Mouse (Mus musculus): ENCODE data around the gene Tcp1. TPM values are rescaled to one million over a fixed set of nuclear protein-coding genes. Genes with fewer than 3 reads are reported as not detected.

The Tcp1 gene
- 5.1 and 21.8 TPM in 2 replicates for polyA plus RNA-seq (2012; ENCODE audit: low replicate concordance)

DNA sequence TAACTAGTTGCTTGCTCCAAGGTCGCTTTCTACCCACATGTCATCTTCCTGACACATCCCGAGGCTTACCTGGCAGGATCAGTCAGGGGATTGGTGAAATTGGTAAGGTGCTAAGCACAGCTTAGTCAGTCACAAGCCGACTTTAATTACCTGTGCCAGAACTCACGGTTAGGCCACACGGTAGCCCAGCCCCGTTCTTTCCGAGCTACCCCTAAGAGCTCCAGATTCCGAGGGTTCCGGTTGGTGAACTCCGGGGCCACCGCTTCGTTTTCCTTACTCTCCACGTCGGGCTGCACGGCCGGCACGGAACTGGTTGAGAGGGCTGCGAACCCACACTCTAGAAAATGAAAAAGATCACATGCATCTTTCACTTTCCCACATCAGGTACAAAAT, at the start of gene Tcp1:
Gene Tcp1 (plus strand): TSS at position 214 of the 393 bp plus-strand sequence.

DNA sequence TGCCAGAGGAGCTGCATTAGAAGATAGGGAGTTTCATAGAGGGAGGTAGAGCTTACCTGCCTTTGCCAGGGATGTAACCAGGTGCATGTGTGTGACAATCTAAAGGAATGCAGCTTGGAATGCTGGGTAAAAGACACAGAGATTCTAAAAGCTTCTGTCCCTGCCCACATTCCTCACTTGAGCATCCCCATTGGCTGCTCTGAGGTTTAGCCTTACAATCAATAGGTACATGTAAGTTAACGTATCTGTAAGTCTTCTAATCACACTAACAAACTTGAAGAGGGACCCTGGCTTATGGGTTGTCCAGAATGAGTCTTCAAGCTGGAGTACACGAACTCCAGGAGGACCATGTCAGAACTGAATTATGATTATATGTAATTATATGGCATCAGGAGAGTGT, 47.5 kb upstream of the Tcp1 start, which contains the start of gene Mas1:
Gene Mas1 (minus strand): TSS at position 101 of the 400 bp plus-strand sequence.

DNA sequence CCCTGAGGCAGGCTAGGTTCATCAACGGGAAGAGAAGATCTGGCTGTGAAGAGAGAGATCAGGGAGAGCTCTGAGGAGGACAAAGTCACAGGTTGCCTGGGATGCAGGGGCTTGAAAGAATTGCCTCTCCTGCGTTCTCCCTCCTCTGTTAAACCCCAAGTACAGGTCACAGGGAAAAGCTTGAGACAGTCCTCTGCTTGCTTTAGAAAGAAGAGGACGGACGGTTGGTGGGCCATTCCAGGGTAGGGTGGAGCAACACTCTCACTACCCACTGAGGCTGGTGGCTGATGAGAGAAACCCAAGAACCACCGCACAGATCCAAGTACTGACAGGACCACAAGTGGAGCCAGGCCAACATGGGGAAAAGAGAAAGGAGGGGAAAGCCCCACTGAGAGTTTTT, 39.8 kb upstream of the Tcp1 start, which contains the start of gene Mrgprh:
Gene Mrgprh (plus strand): TSS at position 301 of the 400 bp plus-strand sequence.

DNA sequence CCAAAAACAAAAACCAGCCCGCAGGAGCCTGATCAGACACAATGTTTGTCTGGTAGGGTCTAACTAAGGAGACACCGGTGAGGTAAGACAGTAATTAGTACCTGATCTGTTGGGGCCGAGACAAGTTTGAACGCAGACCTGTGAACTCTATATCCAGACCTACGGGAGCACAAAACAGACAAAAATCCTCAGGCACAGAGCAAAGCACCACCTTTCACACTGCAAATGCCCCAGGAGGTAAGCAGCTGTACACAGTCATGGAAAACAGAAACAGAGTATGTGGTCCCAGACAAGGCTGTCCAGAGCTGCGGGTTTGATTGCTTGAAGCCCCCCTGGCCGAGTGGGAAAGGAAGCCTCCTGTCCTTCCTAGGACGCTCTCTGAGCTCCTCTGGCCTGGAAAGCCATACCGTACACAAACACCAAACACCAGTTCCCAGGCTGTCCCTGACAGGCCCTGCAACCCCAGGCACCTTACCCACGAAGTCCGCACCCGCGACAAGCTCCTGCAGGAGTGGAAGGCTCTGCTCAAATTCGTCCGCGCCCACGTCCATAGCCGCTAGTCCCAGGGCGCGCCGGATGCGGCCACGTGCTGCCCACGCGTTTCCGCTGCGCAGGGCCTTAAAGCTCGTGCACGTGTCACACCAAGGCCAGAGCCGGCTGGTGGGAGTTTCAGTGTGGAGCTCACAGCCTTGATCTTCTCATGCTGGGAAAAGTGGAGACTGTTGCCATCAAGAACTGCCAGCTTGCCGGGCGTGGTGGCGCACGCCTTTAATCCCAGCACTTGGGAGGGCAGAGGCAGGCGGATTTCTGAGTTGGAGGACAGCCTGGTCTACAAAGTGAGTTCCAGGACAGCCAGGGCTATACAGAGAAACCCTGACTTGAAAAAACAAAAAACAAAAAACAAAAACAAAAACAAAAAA, 5.9 kb upstream of the Tcp1 start, which contains the start of gene Pnldc1:
Gene Pnldc1 (minus strand): TSS at position 870 of the 920 bp plus-strand sequence.

DNA sequence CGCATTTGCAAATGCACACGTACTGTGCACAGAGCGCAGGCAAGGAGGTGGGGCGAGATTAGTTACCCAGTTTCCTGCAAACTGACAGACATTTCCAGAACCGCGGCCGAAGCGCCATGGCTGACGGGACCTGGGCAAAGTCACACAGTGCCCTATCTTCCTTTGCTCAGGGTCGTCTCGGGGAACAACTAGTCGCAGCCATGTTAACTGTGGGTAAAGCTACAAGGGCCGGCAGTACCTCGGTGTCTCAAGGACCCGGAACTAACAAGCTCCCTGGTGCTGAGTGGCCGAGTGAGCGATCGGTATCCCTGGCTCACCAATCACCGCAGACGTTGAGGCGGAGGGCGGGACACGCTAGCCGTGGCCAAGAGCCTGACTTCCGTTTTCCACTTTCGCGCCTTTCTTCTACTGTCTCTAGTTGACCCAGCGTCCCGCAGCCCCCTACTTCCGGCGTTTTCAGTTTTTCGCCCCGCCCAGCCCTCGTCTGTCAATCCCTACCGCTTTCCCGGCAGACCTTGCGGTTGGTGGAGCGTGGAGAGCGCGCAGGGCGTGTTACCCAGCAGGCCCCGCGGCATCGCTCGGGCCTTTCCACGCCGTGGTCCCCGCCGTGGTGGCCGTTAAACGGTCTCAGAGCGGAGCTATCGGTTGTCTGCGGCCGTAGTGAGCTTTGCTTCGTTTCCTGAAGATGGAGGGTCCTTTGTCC, 531 bp downstream of the Tcp1 start, which contains the start of gene Mrpl18:
Gene Mrpl18 (minus strand): TSS at position 465 of the 703 bp plus-strand sequence.

DNA sequence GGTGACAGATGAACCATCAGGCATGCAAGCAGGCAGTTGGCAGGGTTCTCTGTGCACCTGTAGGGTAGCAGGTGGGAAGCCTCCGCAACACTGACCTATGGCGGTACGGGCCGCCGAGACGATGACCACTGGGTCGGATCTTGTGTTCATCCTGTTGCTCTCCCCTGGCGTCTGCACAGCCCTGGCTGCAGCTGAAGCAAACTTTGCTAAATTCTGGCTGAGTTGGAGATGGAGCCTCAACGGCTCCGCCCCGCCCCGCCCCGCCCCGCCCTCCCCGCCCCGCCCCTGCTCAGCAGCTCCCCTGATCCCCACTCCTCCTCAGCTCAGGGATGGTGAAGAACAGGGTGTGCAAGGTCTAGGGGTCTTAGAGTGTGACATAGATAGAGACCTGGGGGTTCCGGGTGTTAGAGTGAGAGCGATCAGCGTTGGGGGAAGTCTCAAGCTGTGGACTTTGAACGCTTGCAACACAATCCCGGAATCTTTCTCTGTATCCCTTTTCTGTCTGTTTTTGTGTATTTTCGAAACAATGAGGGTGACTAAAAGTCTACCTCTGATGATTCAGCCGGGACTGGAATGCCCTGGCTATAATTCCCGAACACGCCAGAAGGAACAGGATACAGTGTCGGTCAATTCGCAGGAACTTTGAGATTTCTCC, 24.8 kb downstream of the Tcp1 start, which contains the start of gene Acat3:
Gene Acat3 (minus strand): TSS at position 450 of the 655 bp plus-strand sequence.

DNA sequence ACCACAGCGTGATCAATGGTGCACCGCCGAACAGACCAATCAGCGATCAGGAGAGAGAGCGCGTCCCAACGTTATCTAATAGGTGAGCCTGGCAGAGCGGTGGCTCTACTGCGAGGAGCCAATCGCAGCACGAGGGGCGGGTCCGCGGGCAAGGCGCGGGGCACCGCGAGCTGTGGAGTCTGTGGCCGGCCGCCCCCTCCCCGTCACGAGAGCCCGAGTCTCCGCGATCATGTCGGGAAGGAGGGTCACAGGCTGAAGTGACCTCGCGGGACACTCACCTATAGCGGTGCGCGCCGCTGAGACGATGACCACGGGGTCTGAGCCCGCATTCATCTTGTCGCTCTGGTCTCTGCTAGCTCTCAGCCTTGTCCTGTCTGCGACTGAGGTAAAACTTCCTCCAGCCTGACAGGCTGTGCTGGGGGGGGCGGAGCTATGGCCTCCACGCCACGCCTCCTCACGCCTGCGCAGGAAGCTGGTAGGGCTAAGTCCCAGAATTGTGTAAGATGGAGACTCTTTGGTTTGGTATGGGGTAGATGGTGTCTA, 44.9 kb downstream of the Tcp1 start, which contains the start of gene Acat2:
Gene Acat2 (minus strand): TSS at position 417 of the 543 bp plus-strand sequence.

Other genes with a start within 250 kb of the Tcp1 start
- gene Slc22a1, start 239.9 kb upstream of the Tcp1 start, polyA plus RNA-seq (2012; ENCODE audit: low replicate concordance): not detected in 2 replicates
- gene Igf2r, start 146.0 kb upstream of the Tcp1 start, polyA plus RNA-seq (2012; ENCODE audit: low replicate concordance): 3.9 and 5.3 TPM in 2 replicates
- not detected in 2 replicates for gene Mas1, start 47.6 kb upstream of the Tcp1 start, polyA plus RNA-seq (2012; ENCODE audit: low replicate concordance)
- gene Mrgprh, start 39.7 kb upstream of the Tcp1 start, polyA plus RNA-seq (2012; ENCODE audit: low replicate concordance): not detected in 2 replicates
- gene Pnldc1, start 5.5 kb upstream of the Tcp1 start, polyA plus RNA-seq (2012; ENCODE audit: low replicate concordance): 0.10 and 0.66 TPM in 2 replicates
- gene Mrpl18, start 644 bp downstream of the Tcp1 start, polyA plus RNA-seq (2012; ENCODE audit: low replicate concordance): 5.3 and 39.4 TPM in 2 replicates
- not detected in 2 replicates for gene Acat3, start 24.9 kb downstream of the Tcp1 start, polyA plus RNA-seq (2012; ENCODE audit: low replicate concordance)
- 2.2 and 2.5 TPM in 2 replicates for gene Acat2, start 45.0 kb downstream of the Tcp1 start, polyA plus RNA-seq (2012; ENCODE audit: low replicate concordance)
- gene Wtap, start 78.5 kb downstream of the Tcp1 start, polyA plus RNA-seq (2012; ENCODE audit: low replicate concordance): 30.2 and 43.0 TPM in 2 replicates
- gene Sod2, start 91.1 kb downstream of the Tcp1 start, polyA plus RNA-seq (2012; ENCODE audit: low replicate concordance): 136 and 308 TPM in 2 replicates
- gene Gpr31b, start 136.6 kb downstream of the Tcp1 start, polyA plus RNA-seq (2012; ENCODE audit: low replicate concordance): 0.20 TPM in 1 of 2 replicates, not detected in the other
- not detected in 2 replicates for gene Tcp10b, start 145.4 kb downstream of the Tcp1 start, polyA plus RNA-seq (2012; ENCODE audit: low replicate concordance)
- gene Unc93a, start 216.1 kb downstream of the Tcp1 start, polyA plus RNA-seq (2012; ENCODE audit: low replicate concordance): 0.07 TPM in 1 of 2 replicates, not detected in the other